Mouse (Mus musculus): ENCODE measurements around the gene Gfpt2.
A peak's percentile ranks its signal among the peaks of the same experiment; 100 is the strongest.

GRCm38 (mm10) chr11:49824896-49825295, 30.9 kb downstream of the Gfpt2 start:
- TF ChIP-seq CTCF (IDR thresholded peaks at IDR 0.05; ENCODE audit: extremely low read depth, insufficient read length, insufficient replicate concordance, low read depth, low read length) (peak; percentile 97), POLR2A (IDR thresholded peaks at IDR 0.05; ENCODE audit: low read depth, low read length) (no peak)

Measured in small intestine, adult 2 months (tissue).